Mouse (Mus musculus): ENCODE measurements around the gene Fchsd2. TPM values are rescaled to one million over a fixed set of nuclear protein-coding genes. Genes with fewer than 3 reads are reported as not detected.
A peak's percentile ranks its signal among the peaks of the same experiment; 100 is the strongest.

Gene Fchsd2
- total and polyA plus RNA-seq, 3 experiments, result 9.7 to 31.3 (median 14.9) TPM

DNA sequence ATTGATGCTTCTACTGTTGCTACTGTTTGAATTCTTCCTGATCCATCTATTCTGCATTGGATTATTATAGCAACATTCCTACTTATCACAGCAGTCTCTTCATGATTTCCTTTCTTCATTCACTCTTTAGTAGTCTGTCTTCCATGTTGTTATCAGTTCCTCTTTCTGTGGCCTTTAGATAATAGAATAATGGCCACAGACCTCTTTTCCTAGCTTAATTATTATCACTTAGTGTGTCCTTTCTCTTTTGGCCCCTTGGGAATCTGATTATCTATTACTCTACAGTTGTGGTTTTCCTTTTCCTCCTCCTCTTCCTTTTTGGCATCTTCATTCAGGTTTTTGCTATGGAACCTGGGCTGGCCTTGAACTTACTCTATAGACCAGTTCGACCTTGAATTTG is 21.7 kb downstream of the Fchsd2 start:
- ATAC-seq (ENCODE audit: extremely low read depth, insufficient number of reproducible peaks, low FRiP score, poor library complexity, severe bottlenecking) (0 out of 2 replicates have a peak, but pooled peaks have one; percentile 22), DNase-seq (ENCODE audit: low spot score) (no peak)
- Histone ChIP-seq H3K27me3 (ENCODE audit: insufficient read depth, low read length) (no peaks in the 10 kb centered on the region), H3K36me3 (replicated peaks) (peaks cover 23% of the 10 kb centered on the region), H3K4me1 (ENCODE audit: insufficient read depth, low read depth, low read length) (peaks cover 21% of the 10 kb centered on the region), H3K4me3 (ENCODE audit: low read depth, low read length) (no peak overlapping the region), H3K9me3 (replicated peaks) (no peaks in the 10 kb centered on the region)
- no peak for TF ChIP-seq GATA1 (IDR thresholded peaks at IDR 0.05; ENCODE audit: borderline replicate concordance, low read length)
- no peak for TF ChIP-seq TAL1 (conservative IDR thresholded peaks at IDR 0.05; ENCODE audit: low read depth, low read length)
- TF ChIP-seq POLR2AphosphoS5 (IDR thresholded peaks at IDR 0.05; ENCODE audit: insufficient replicate concordance, low read depth, low read length), result no peak

DNA sequence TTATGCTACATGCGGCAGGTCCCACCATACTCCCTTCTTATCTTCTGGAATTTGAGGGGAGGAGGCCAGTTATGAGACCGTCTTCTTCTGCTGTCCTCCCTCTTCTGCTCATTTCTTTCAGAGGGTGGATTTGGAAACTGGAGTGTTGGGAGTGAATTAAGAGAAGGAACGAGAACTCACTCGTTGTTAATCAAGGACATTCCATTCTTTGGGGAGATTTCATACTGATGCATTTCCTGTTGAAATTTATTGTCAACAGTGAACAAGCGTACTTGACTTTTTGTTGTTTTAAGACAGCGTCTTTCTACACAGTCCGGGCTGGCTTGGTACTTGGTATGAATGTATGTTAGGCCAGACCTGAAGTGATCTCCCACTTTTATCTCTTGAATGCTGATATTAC is 26.7 kb downstream of the Fchsd2 start:
- Histone ChIP-seq H3K9me3 (replicated peaks) (no peaks in the 10 kb centered on the region), H3K4me3 (ENCODE audit: low read depth, low read length) (no peak overlapping the region), H3K27me3 (ENCODE audit: insufficient read depth, low read length) (no peaks in the 10 kb centered on the region), H3K36me3 (replicated peaks) (peaks cover 19% of the 10 kb centered on the region), H3K4me1 (ENCODE audit: insufficient read depth, low read depth, low read length) (peaks cover 6% of the 10 kb centered on the region)
- no peak for TF ChIP-seq GATA2 (IDR thresholded peaks at IDR 0.05; ENCODE audit: borderline replicate concordance, low read depth, low read length)
- no peak for TF ChIP-seq TAL1 (conservative IDR thresholded peaks at IDR 0.05; ENCODE audit: low read depth, low read length)
- TF ChIP-seq CTCF (IDR thresholded peaks at IDR 0.05; ENCODE audit: low read depth, low read length), result no peak
- no peak for TF ChIP-seq POLR2AphosphoS5 (IDR thresholded peaks at IDR 0.05; ENCODE audit: insufficient replicate concordance, low read depth, low read length)
- TF ChIP-seq GATA1 (IDR thresholded peaks at IDR 0.05; ENCODE audit: borderline replicate concordance, low read length), result no peak
- DNase-seq (ENCODE audit: low spot score), result no peak
- no peak for ATAC-seq (ENCODE audit: extremely low read depth, insufficient number of reproducible peaks, low FRiP score, poor library complexity, severe bottlenecking)

DNA sequence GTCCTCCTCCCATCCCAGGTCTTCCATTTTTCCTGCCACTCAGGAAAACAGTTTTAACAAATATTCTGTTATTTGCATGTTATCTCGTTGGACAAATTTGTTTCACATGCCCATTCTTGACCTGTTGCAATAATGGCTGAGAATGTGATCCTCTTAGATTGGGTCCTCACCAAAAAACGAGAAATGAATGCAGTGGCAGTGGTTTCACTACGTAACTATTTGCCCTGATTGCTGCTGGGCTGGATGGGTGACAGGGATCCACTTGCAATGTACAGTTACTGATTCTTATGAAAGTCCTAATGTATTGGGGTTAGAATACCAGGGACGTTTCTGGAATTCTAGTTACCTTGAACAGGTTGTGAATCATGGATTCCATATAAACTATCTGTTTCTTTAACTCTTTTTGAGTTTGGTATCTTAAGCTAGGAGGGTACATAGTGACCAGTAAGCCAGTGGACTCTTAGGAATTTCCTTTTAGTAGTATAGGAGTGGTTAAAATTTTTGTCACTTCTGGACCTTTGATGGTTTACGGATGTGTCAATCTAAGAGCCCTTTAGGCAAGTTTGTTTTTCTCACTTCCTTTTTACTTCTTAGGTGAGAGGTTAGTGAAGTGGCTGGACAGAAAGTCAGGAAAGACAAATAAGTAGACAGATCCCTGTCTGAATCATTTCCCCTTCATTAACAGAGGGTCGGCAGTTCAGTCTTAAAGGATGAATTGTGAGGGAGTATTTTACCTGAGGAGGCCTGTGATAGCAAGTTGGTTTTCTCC is 31.1 kb downstream of the Fchsd2 start:
- Histone ChIP-seq H3K36me3 (replicated peaks) (peaks cover 8% of the 10 kb centered on the region), H3K4me3 (ENCODE audit: low read depth, low read length) (no peak overlapping the region), H3K9me3 (replicated peaks) (no peaks in the 10 kb centered on the region), H3K4me1 (ENCODE audit: insufficient read depth, low read depth, low read length) (peaks cover 11% of the 10 kb centered on the region), H3K27me3 (ENCODE audit: insufficient read depth, low read length) (no peaks in the 10 kb centered on the region)
- TF ChIP-seq POLR2AphosphoS5 (IDR thresholded peaks at IDR 0.05; ENCODE audit: insufficient replicate concordance, low read depth, low read length), result no peak
- no peak for TF ChIP-seq GATA2 (IDR thresholded peaks at IDR 0.05; ENCODE audit: borderline replicate concordance, low read depth, low read length)
- TF ChIP-seq GATA1 (IDR thresholded peaks at IDR 0.05; ENCODE audit: borderline replicate concordance, low read length), result no peak
- TF ChIP-seq CTCF (IDR thresholded peaks at IDR 0.05; ENCODE audit: low read depth, low read length), result no peak
- TF ChIP-seq TAL1 (conservative IDR thresholded peaks at IDR 0.05; ENCODE audit: low read depth, low read length), result no peak
- no peak for ATAC-seq (ENCODE audit: extremely low read depth, insufficient number of reproducible peaks, low FRiP score, poor library complexity, severe bottlenecking)
- DNase-seq (ENCODE audit: low spot score), result no peak

DNA sequence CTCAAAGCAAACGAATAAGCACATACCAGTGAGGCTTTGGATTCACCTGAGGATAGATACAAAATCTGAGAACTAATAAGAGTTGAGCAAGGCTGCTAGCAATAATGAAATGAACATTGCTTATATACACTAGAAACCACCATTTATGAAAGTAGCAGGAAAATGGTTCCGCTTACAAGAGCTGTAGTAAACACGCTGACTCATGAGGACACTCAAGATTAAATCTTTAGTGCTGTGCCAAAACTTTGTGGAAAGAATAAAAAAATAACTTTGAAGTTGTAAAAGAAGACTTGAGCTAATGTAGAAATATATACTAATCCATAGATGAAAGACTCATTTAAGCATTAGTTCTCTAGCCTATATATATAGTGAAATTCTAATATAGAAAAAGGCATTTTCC is 35.1 kb downstream of the Fchsd2 start:
- no peak for ATAC-seq (ENCODE audit: extremely low read depth, insufficient number of reproducible peaks, low FRiP score, poor library complexity, severe bottlenecking)
- Histone ChIP-seq H3K27me3 (ENCODE audit: insufficient read depth, low read length) (no peaks in the 10 kb centered on the region), H3K4me1 (ENCODE audit: insufficient read depth, low read depth, low read length) (peaks cover 13% of the 10 kb centered on the region), H3K36me3 (replicated peaks) (peaks cover 4% of the 10 kb centered on the region), H3K9me3 (replicated peaks) (no peaks in the 10 kb centered on the region), H3K4me3 (ENCODE audit: low read depth, low read length) (no peak overlapping the region)
- DNase-seq (ENCODE audit: low spot score), result no peak
- TF ChIP-seq CTCF (IDR thresholded peaks at IDR 0.05; ENCODE audit: low read depth, low read length) (no peak), GATA1 (IDR thresholded peaks at IDR 0.05; ENCODE audit: borderline replicate concordance, low read length) (no peak)

DNA sequence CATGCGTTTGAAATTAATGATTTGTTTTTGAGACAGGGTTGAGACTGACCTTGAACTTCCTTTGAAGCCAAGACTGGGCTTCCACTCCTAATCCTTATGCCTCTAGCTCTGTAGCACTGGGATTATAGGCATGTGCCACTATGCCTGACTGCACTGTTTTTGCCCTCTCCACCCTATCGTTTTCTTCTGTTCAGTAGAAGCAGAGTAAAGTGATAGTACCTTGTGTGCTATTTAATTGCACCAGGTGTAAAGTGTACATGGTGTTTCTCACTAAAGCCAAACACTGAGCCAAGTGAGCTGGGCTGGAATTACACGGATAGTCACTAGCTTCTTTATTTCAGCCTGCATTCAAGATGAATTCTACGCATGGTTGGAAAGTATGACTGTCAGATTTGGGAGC is 35.9 kb downstream of the Fchsd2 start:
- ATAC-seq (ENCODE audit: extremely low read depth, insufficient number of reproducible peaks, low FRiP score, poor library complexity, severe bottlenecking), result no peak
- Histone ChIP-seq H3K36me3 (replicated peaks) (peaks cover 4% of the 10 kb centered on the region), H3K4me1 (ENCODE audit: insufficient read depth, low read depth, low read length) (peaks cover 14% of the 10 kb centered on the region)

DNA sequence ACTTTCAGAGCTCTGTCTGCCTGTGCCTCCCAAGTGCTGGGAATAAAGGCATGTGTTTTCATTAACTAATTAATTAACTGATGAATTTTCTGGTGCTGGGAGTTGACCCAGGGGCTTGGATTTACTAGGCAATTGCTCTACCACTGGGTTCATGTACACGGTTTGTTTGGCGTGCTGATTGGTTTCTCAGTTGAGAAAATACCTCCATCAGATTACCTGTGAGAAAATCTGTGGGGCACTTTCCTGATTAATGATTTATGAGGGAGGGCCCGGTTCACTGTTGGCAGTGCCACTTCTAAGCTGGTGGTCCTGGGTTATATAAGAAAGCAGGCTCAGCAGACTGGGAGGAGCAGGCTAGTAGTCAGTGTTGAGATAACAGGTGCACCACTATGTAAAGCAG is 38.0 kb downstream of the Fchsd2 start:
- H3K4me3 ChIP-seq (ENCODE audit: low read depth, low read length), result no peak overlapping the region
- ATAC-seq (ENCODE audit: extremely low read depth, insufficient number of reproducible peaks, low FRiP score, poor library complexity, severe bottlenecking) (no peak), DNase-seq (ENCODE audit: low spot score) (no peak)
- peaks cover 19% of the 10 kb centered on the region for H3K4me1 ChIP-seq (ENCODE audit: insufficient read depth, low read depth, low read length)
- no peaks in the 10 kb centered on the region for H3K9me3 ChIP-seq (replicated peaks)
- peaks cover 4% of the 10 kb centered on the region for H3K36me3 ChIP-seq (replicated peaks)
- TF ChIP-seq GATA1 (IDR thresholded peaks at IDR 0.05; ENCODE audit: borderline replicate concordance, low read length), result no peak
- no peak for TF ChIP-seq GATA2 (IDR thresholded peaks at IDR 0.05; ENCODE audit: borderline replicate concordance, low read depth, low read length)
- no peak for TF ChIP-seq CTCF (IDR thresholded peaks at IDR 0.05; ENCODE audit: low read depth, low read length)
- no peak for TF ChIP-seq TAL1 (conservative IDR thresholded peaks at IDR 0.05; ENCODE audit: low read depth, low read length)
- no peak for TF ChIP-seq POLR2AphosphoS5 (IDR thresholded peaks at IDR 0.05; ENCODE audit: insufficient replicate concordance, low read depth, low read length)
- no peaks in the 10 kb centered on the region for H3K27me3 ChIP-seq (ENCODE audit: insufficient read depth, low read length)

More for the DNA sequence above, 35.9 kb downstream of the Fchsd2 start:
- DNase-seq (ENCODE audit: low spot score), result no peak
- TF ChIP-seq CTCF (IDR thresholded peaks at IDR 0.05; ENCODE audit: low read depth, low read length) (no peak), GATA1 (IDR thresholded peaks at IDR 0.05; ENCODE audit: borderline replicate concordance, low read length) (no peak), POLR2AphosphoS5 (IDR thresholded peaks at IDR 0.05; ENCODE audit: insufficient replicate concordance, low read depth, low read length) (no peak), GATA2 (IDR thresholded peaks at IDR 0.05; ENCODE audit: borderline replicate concordance, low read depth, low read length) (no peak), TAL1 (conservative IDR thresholded peaks at IDR 0.05; ENCODE audit: low read depth, low read length) (no peak)
- H3K27me3 ChIP-seq (ENCODE audit: insufficient read depth, low read length), result no peaks in the 10 kb centered on the region
- no peaks in the 10 kb centered on the region for H3K9me3 ChIP-seq (replicated peaks)
- H3K4me3 ChIP-seq (ENCODE audit: low read depth, low read length), result no peak overlapping the region

Measured in G1E (cell line).